Mouse (Mus musculus) embryo, embryonic 10.5 days (tissue): Measurements from ENCODE around the gene Hnrnph3.

Source experiments
- DNase-seq: peaks from one replicate; pipeline ENCODE4 v3.0.0-alpha.2; 2015; ENCODE audit warnings: low spot score

Gene Hnrnph3

GRCm38 (mm10) chr10:63032267-63032666, 8.2 kb upstream of the Hnrnph3 start:
- DNase-seq: no peak

GRCm38 (mm10) chr10:63028396-63028795, 4.4 kb upstream of the Hnrnph3 start:
- DNase-seq: no peak

GRCm38 (mm10) chr10:63027376-63028161, 3.6 kb upstream of the Hnrnph3 start:
- DNase-seq: no peak

- DNase-seq: peak; percentile 39
Observed at GRCm38 (mm10) chr10:63026795-63027160, 2.8 kb upstream of the Hnrnph3 start.

- DNase-seq: peak; percentile 87
Observed at GRCm38 (mm10) chr10:63026156-63026794, 2.3 kb upstream of the Hnrnph3 start.

GRCm38 (mm10) chr10:63025491-63026011, 1.5 kb upstream of the Hnrnph3 start:
- peak; percentile 69 for DNase-seq

GRCm38 (mm10) chr10:63025016-63025415, 999 bp upstream of the Hnrnph3 start:
- peak; percentile 62 for DNase-seq

GRCm38 (mm10) chr10:63024580-63024910, 528 bp upstream of the Hnrnph3 start:
- DNase-seq: peak; percentile 80

- DNase-seq: peak; percentile 73
Observed at GRCm38 (mm10) chr10:63023121-63023748, 782 bp downstream of the Hnrnph3 start.

GRCm38 (mm10) chr10:63022541-63023120, 1.4 kb downstream of the Hnrnph3 start:
- peak; percentile 49 for DNase-seq

- peak; percentile 19 for DNase-seq
Observed at GRCm38 (mm10) chr10:63021702-63022101, 2.3 kb downstream of the Hnrnph3 start.

- no peak for DNase-seq
Observed at GRCm38 (mm10) chr10:63019304-63019703, 4.7 kb downstream of the Hnrnph3 start.

GRCm38 (mm10) chr10:63014168-63014567, 9.8 kb downstream of the Hnrnph3 start:
- no peak for DNase-seq

GRCm38 (mm10) chr10:63013476-63013875, 10.5 kb downstream of the Hnrnph3 start:
- no peak for DNase-seq

GRCm38 (mm10) chr10:63011556-63011955, 12.5 kb downstream of the Hnrnph3 start:
- DNase-seq: no peak

- no peak for DNase-seq
Observed at GRCm38 (mm10) chr10:63010268-63010667, 13.7 kb downstream of the Hnrnph3 start.

GRCm38 (mm10) chr10:63008193-63008592, 15.8 kb downstream of the Hnrnph3 start:
- no peak for DNase-seq

- no peak for DNase-seq
Observed at GRCm38 (mm10) chr10:63004556-63004955, 19.5 kb downstream of the Hnrnph3 start.

GRCm38 (mm10) chr10:63003252-63003651, 20.8 kb downstream of the Hnrnph3 start:
- no peak for DNase-seq

- DNase-seq: no peak
Observed at GRCm38 (mm10) chr10:63000584-63000983, 23.4 kb downstream of the Hnrnph3 start.

GRCm38 (mm10) chr10:62993991-62994390, 30.0 kb downstream of the Hnrnph3 start:
- no peak for DNase-seq

GRCm38 (mm10) chr10:62990636-62991035, 33.4 kb downstream of the Hnrnph3 start:
- no peak for DNase-seq

GRCm38 (mm10) chr10:62987341-62987740, 36.7 kb downstream of the Hnrnph3 start:
- peak; percentile 60 for DNase-seq
